Mouse (Mus musculus): Measurements from ENCODE around the gene Ccdc70. TPM values are rescaled to one million over a fixed set of nuclear protein-coding genes. Genes with fewer than 3 reads are reported as not detected.
"Not testable (repeated sequence)": the region's sequence is repeated elsewhere in the genome, so short reads cannot be mapped to it uniquely, and the experiment has no call there.

The Ccdc70 gene
- not detected in 2 replicates for polyA plus RNA-seq (2012; rRNA removed)

GRCm38 (mm10) chr8:21969475-21969874 is at the start of gene Ccdc70:
Gene Ccdc70, plus strand, starts transcription at chr8:21969775.
- TF ChIP-seq CTCF (IDR thresholded peaks at IDR 0.05; ENCODE audit: extremely low read depth, insufficient read depth, low read length): no peak
- TF ChIP-seq POLR2A (IDR thresholded peaks at IDR 0.05; ENCODE audit: extremely low read depth, insufficient read depth, low read length): no peak

GRCm38 (mm10) chr8:21930754-21931153 is 38.8 kb upstream of the Ccdc70 start:
- not testable (repeated sequence) for H3K4me1 ChIP-seq (ENCODE audit: control insufficient read depth, insufficient read depth, low read length); H3K27ac ChIP-seq (ENCODE audit: insufficient read depth, low read length); H3K4me3 ChIP-seq (ENCODE audit: insufficient read depth, low read length)

More at GRCm38 (mm10) chr8:21969475-21969874, at the start of gene Ccdc70:
- Histone ChIP-seq H3K4me1 (ENCODE audit: control insufficient read depth, insufficient read depth, low read length) (no peaks in the 10 kb centered on the region), H3K4me3 (ENCODE audit: insufficient read depth, low read length) (no peak within 1 kb of the TSS), H3K27ac (ENCODE audit: insufficient read depth, low read length) (no peak within 1 kb of the TSS)

GRCm38 (mm10) chr8:21932610-21933009 is 37.0 kb upstream of the Ccdc70 start, which contains the start of gene Defb15:
Gene Defb15, minus strand, starts transcription at chr8:21932710.
- TF ChIP-seq CTCF (IDR thresholded peaks at IDR 0.05; ENCODE audit: extremely low read depth, insufficient read depth, low read length) (no peak), POLR2A (IDR thresholded peaks at IDR 0.05; ENCODE audit: extremely low read depth, insufficient read depth, low read length) (no peak)
- Histone ChIP-seq H3K4me3 (ENCODE audit: insufficient read depth, low read length) (no peak within 1 kb of the TSS), H3K4me1 (ENCODE audit: control insufficient read depth, insufficient read depth, low read length) (no peaks in the 10 kb centered on the region), H3K27ac (ENCODE audit: insufficient read depth, low read length) (no peak within 1 kb of the TSS)

- not testable (repeated sequence) for H3K4me3 ChIP-seq (ENCODE audit: insufficient read depth, low read length); H3K4me1 ChIP-seq (ENCODE audit: control insufficient read depth, insufficient read depth, low read length); H3K27ac ChIP-seq (ENCODE audit: insufficient read depth, low read length)
Observed at GRCm38 (mm10) chr8:21938052-21938451, 31.5 kb upstream of the Ccdc70 start, which contains the start of gene Defb35. Gene Defb35, plus strand, starts transcription at chr8:21938352.

GRCm38 (mm10) chr8:21946462-21946861 is 23.1 kb upstream of the Ccdc70 start, which contains the start of gene Defb13:
Gene Defb13, plus strand, starts transcription at chr8:21946762.
- TF ChIP-seq POLR2A (IDR thresholded peaks at IDR 0.05; ENCODE audit: extremely low read depth, insufficient read depth, low read length) (no peak), CTCF (IDR thresholded peaks at IDR 0.05; ENCODE audit: extremely low read depth, insufficient read depth, low read length) (no peak)
- Histone ChIP-seq H3K27ac (ENCODE audit: insufficient read depth, low read length) (no peak within 1 kb of the TSS), H3K4me3 (ENCODE audit: insufficient read depth, low read length) (no peak within 1 kb of the TSS), H3K4me1 (ENCODE audit: control insufficient read depth, insufficient read depth, low read length) (no peaks in the 10 kb centered on the region)

GRCm38 (mm10) chr8:21947311-21948017 is 22.1 kb upstream of the Ccdc70 start:
- Histone ChIP-seq H3K27ac (ENCODE audit: insufficient read depth, low read length) (no peak overlapping the region), H3K4me3 (ENCODE audit: insufficient read depth, low read length) (no peak overlapping the region), H3K4me1 (ENCODE audit: control insufficient read depth, insufficient read depth, low read length) (no peaks in the 10 kb centered on the region)
- TF ChIP-seq POLR2A (IDR thresholded peaks at IDR 0.05; ENCODE audit: extremely low read depth, insufficient read depth, low read length) (no peak), CTCF (IDR thresholded peaks at IDR 0.05; ENCODE audit: extremely low read depth, insufficient read depth, low read length) (no peak)

GRCm38 (mm10) chr8:21955321-21955720 is 14.3 kb upstream of the Ccdc70 start:
- no peak overlapping the region for H3K27ac ChIP-seq (ENCODE audit: insufficient read depth, low read length)
- H3K4me1 ChIP-seq (ENCODE audit: control insufficient read depth, insufficient read depth, low read length): no peaks in the 10 kb centered on the region
- H3K4me3 ChIP-seq (ENCODE audit: insufficient read depth, low read length): no peak overlapping the region
- TF ChIP-seq POLR2A (IDR thresholded peaks at IDR 0.05; ENCODE audit: extremely low read depth, insufficient read depth, low read length): no peak
- peak; percentile 60 for TF ChIP-seq CTCF (IDR thresholded peaks at IDR 0.05; ENCODE audit: extremely low read depth, insufficient read depth, low read length)

GRCm38 (mm10) chr8:21956336-21956735 is 13.2 kb upstream of the Ccdc70 start:
- Histone ChIP-seq H3K27ac (ENCODE audit: insufficient read depth, low read length) (no peak overlapping the region), H3K4me1 (ENCODE audit: control insufficient read depth, insufficient read depth, low read length) (no peaks in the 10 kb centered on the region), H3K4me3 (ENCODE audit: insufficient read depth, low read length) (no peak overlapping the region)
- TF ChIP-seq CTCF (IDR thresholded peaks at IDR 0.05; ENCODE audit: extremely low read depth, insufficient read depth, low read length) (no peak), POLR2A (IDR thresholded peaks at IDR 0.05; ENCODE audit: extremely low read depth, insufficient read depth, low read length) (no peak)

GRCm38 (mm10) chr8:21958414-21958813 is 11.2 kb upstream of the Ccdc70 start, which contains the start of gene Fam90a1a:
Gene Fam90a1a, plus strand, starts transcription at chr8:21958714.
- no peak for TF ChIP-seq POLR2A (IDR thresholded peaks at IDR 0.05; ENCODE audit: extremely low read depth, insufficient read depth, low read length)
- no peak for TF ChIP-seq CTCF (IDR thresholded peaks at IDR 0.05; ENCODE audit: extremely low read depth, insufficient read depth, low read length)
- H3K4me1 ChIP-seq (ENCODE audit: control insufficient read depth, insufficient read depth, low read length): no peaks in the 10 kb centered on the region
- no peak within 1 kb of the TSS for H3K27ac ChIP-seq (ENCODE audit: insufficient read depth, low read length)
- no peak within 1 kb of the TSS for H3K4me3 ChIP-seq (ENCODE audit: insufficient read depth, low read length)

- Histone ChIP-seq H3K27ac (ENCODE audit: insufficient read depth, low read length) (no peak overlapping the region), H3K4me1 (ENCODE audit: control insufficient read depth, insufficient read depth, low read length) (no peaks in the 10 kb centered on the region), H3K4me3 (ENCODE audit: insufficient read depth, low read length) (no peak overlapping the region)
- TF ChIP-seq POLR2A (IDR thresholded peaks at IDR 0.05; ENCODE audit: extremely low read depth, insufficient read depth, low read length): no peak
Observed at GRCm38 (mm10) chr8:21966646-21967045, 2.9 kb upstream of the Ccdc70 start.
